Mouse (Mus musculus) neutrophil, adult 5-6 weeks (primary cell): ENCODE data around the gene Tial1. TPM values are rescaled to one million over a fixed set of nuclear protein-coding genes. Genes with fewer than 3 reads are reported as not detected.

Source experiments
- ATAC-seq: fragments of 151-379, 151-347 bp; 2 replicates; pipeline ENCODE4 v1.8.0; 2017; ENCODE audit warnings: mild to moderate bottlenecking, moderate TSS enrichment; ENCODE audit not compliant: insufficient number of reproducible peaks, poor library complexity, low FRiP score, severe bottlenecking; ENCODE audit errors: extremely low read depth
- total RNA-seq: library from RNA; stranded (forward); fragments of 200-1000 nt; gene quantifications from 2 replicates; pipeline ENCODE4 v1.2.3, GENCODE M21; 2017

The Tial1 gene
- total RNA-seq: 98.0 and 109 TPM in 2 replicates

GRCm38 (mm10) chr7:128461285-128462215, at the start of gene Tial1:
TSS of gene Tial1 (minus strand) at chr7:128461717.
- peak; percentile 96 for ATAC-seq

GRCm38 (mm10) chr7:128504091-128504490, 42.6 kb upstream of the Tial1 start:
- ATAC-seq: no peak

- ATAC-seq: no peak
These were observed 38.3 kb upstream of the Tial1 start for GRCm38 (mm10) chr7:128499801-128500200.

- ATAC-seq: no peak
These were observed 33.0 kb upstream of the Tial1 start for GRCm38 (mm10) chr7:128494546-128494945.

- ATAC-seq: no peak
These were observed 27.5 kb upstream of the Tial1 start for GRCm38 (mm10) chr7:128488986-128489385.

GRCm38 (mm10) chr7:128474322-128474721, 12.8 kb upstream of the Tial1 start:
- ATAC-seq: 0 out of 2 replicates have a peak, but pooled peaks have one; percentile 9

- ATAC-seq: no peak
These were observed 889 bp upstream of the Tial1 start for GRCm38 (mm10) chr7:128462406-128462805.

GRCm38 (mm10) chr7:128460865-128461228, 670 bp downstream of the Tial1 start:
- no peak for ATAC-seq

GRCm38 (mm10) chr7:128460131-128460864, 1.2 kb downstream of the Tial1 start:
- no peak for ATAC-seq

- ATAC-seq: no peak
These were observed 1.8 kb downstream of the Tial1 start for GRCm38 (mm10) chr7:128459791-128460130.

GRCm38 (mm10) chr7:128458011-128458410, 3.5 kb downstream of the Tial1 start:
- no peak for ATAC-seq

- ATAC-seq: no peak
These were observed 8.8 kb downstream of the Tial1 start for GRCm38 (mm10) chr7:128452731-128453130.

- ATAC-seq: no peak
These were observed 20.9 kb downstream of the Tial1 start for GRCm38 (mm10) chr7:128440584-128440983.

- ATAC-seq: no peak
These were observed 22.3 kb downstream of the Tial1 start for GRCm38 (mm10) chr7:128439251-128439650.

- no peak for ATAC-seq
These were observed 23.4 kb downstream of the Tial1 start for GRCm38 (mm10) chr7:128438131-128438530.

- ATAC-seq: no peak
These were observed 28.3 kb downstream of the Tial1 start for GRCm38 (mm10) chr7:128433213-128433612.

- ATAC-seq: no peak
These were observed 28.9 kb downstream of the Tial1 start for GRCm38 (mm10) chr7:128432574-128432973.

GRCm38 (mm10) chr7:128422491-128422890, 39.0 kb downstream of the Tial1 start:
- ATAC-seq: no peak

GRCm38 (mm10) chr7:128421701-128422100, 39.8 kb downstream of the Tial1 start:
- no peak for ATAC-seq

- no peak for ATAC-seq
These were observed 41.8 kb downstream of the Tial1 start for GRCm38 (mm10) chr7:128419690-128420089.
